In the genomic region with DNA sequence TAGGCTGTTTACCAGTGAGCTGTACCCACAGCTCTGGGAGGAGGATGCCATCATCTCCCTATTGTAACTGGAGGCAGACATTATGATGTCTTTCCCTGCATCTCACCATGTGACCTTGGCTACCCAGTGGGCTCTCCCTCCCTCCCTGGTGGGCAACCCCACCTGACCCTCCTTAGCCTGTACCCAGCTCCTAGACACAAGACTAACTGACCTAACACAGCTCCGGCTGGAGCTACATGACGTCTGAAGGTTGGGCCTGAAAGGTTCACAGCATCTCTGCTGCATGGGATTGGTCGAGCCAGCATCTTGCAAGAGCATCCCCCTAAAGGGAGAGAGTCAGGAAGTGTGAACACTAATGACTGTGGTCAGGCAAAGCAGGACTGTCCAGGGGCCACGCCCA, we compare ENCODE assay signal across 15 mouse cellular contexts. TPM values are rescaled to one million over a fixed set of nuclear protein-coding genes. Genes with fewer than 3 reads are reported as not detected.
A peak's percentile ranks its signal among the peaks of the same experiment; 100 is the strongest.
DNase-seq lines count a peak whose midpoint lies in the region; ATAC-seq and TF ChIP-seq lines count a peak whose summit lies in the region.
"Had no signal": no experiment of that assay in that cellular context is flagged by ENCODE, and none has a peak within 500 bp of the region (broad histone marks: within the 10 kb centered on the region; RNA-seq: fewer than 3 reads in every experiment).

No protein-coding gene starts in this region.

- H3K4me2 ChIP-seq in forebrain, embryonic 13.5 days = 0 out of 2 replicates have a peak overlapping the region, but pooled peaks have one; percentile 1
- H3K4me2 ChIP-seq in hindbrain, embryonic 15.5 days = no peak overlapping the region
- H3K4me2 ChIP-seq in midbrain, postnatal 0 days (ENCODE audit: low read depth, low read length, poor library complexity, severe bottlenecking) = no peak overlapping the region
- H3K4me2 ChIP-seq: embryonic facial prominence, embryonic 13.5 days; limb, embryonic 15.5 days had no signal

- H3K9ac ChIP-seq in forebrain, embryonic 13.5 days = no peak overlapping the region
- H3K9ac ChIP-seq in hindbrain, embryonic 15.5 days = no peak overlapping the region
- no peak overlapping the region for H3K9ac ChIP-seq in midbrain, postnatal 0 days (replicated peaks; ENCODE audit: low read length, poor library complexity, severe bottlenecking)
- H3K9ac ChIP-seq: embryonic facial prominence, embryonic 13.5 days; limb, embryonic 15.5 days had no signal

- no peaks in the 10 kb centered on the region for H3K36me3 ChIP-seq in forebrain, embryonic 13.5 days (ENCODE audit: poor library complexity, severe bottlenecking)
- H3K36me3 ChIP-seq in hindbrain, embryonic 15.5 days = no peaks in the 10 kb centered on the region
- H3K36me3 ChIP-seq in midbrain, postnatal 0 days (ENCODE audit: insufficient read depth, low read length) = no peaks in the 10 kb centered on the region
- H3K36me3 ChIP-seq: embryonic facial prominence, embryonic 13.5 days; limb, embryonic 15.5 days had no signal

- H3K4me1 ChIP-seq in cortical plate, adult 2 months (ENCODE audit: control insufficient read depth, insufficient read depth, low read length) = 0 out of 2 replicates have a peak, but pooled peaks cover 2% of the 10 kb centered on the region
- peaks cover 26% of the 10 kb centered on the region for H3K4me1 ChIP-seq in forebrain, embryonic 13.5 days
- peaks cover 26% of the 10 kb centered on the region for H3K4me1 ChIP-seq in hindbrain, embryonic 15.5 days (replicated peaks)
- H3K4me1 ChIP-seq in midbrain, postnatal 0 days (ENCODE audit: insufficient read depth, low read length) = 0 out of 2 replicates have a peak, but pooled peaks cover 2% of the 10 kb centered on the region

- no peaks in the 10 kb centered on the region for H3K27me3 ChIP-seq in forebrain, embryonic 13.5 days
- no peaks in the 10 kb centered on the region for H3K27me3 ChIP-seq in hindbrain, embryonic 15.5 days
- no peaks in the 10 kb centered on the region for H3K27me3 ChIP-seq in midbrain, postnatal 0 days (ENCODE audit: insufficient read depth, low read length)
- H3K27me3 ChIP-seq: embryonic facial prominence, embryonic 13.5 days; limb, embryonic 15.5 days had no signal

- H3K27ac ChIP-seq in cortical plate, adult 2 months (ENCODE audit: insufficient read depth, low read length) = peak overlapping the region; percentile 17; the same call in 1 of the 2 replicates
- peak overlapping the region; percentile 83 for H3K27ac ChIP-seq in forebrain, embryonic 13.5 days
- H3K27ac ChIP-seq in hindbrain, embryonic 15.5 days (replicated peaks) = peak overlapping the region; percentile 89
- peak overlapping the region; percentile 85 for H3K27ac ChIP-seq in midbrain, postnatal 0 days (ENCODE audit: low read depth, low read length)
- H3K27ac ChIP-seq: embryonic facial prominence, embryonic 13.5 days; limb, embryonic 15.5 days; macrophage had no signal

- no peak for TF ChIP-seq POLR2A in cortical plate, adult 2 months (IDR thresholded peaks at IDR 0.05; ENCODE audit: extremely low read depth, insufficient read depth, low read length)

- H3K4me3 ChIP-seq in cortical plate, adult 2 months (ENCODE audit: insufficient read depth, low read length) = no peak overlapping the region
- no peak overlapping the region for H3K4me3 ChIP-seq in forebrain, embryonic 13.5 days
- no peak overlapping the region for H3K4me3 ChIP-seq in hindbrain, embryonic 15.5 days
- H3K4me3 ChIP-seq in midbrain, postnatal 0 days (ENCODE audit: low read depth, low read length) = no peak overlapping the region
- H3K4me3 ChIP-seq: embryonic facial prominence, embryonic 13.5 days; limb, embryonic 15.5 days had no signal

- no peaks in the 10 kb centered on the region for H3K9me3 ChIP-seq in forebrain, embryonic 13.5 days (replicated peaks)
- no peaks in the 10 kb centered on the region for H3K9me3 ChIP-seq in hindbrain, embryonic 15.5 days
- H3K9me3 ChIP-seq in midbrain, postnatal 0 days (ENCODE audit: low read length) = no peaks in the 10 kb centered on the region
- H3K9me3 ChIP-seq: embryonic facial prominence, embryonic 13.5 days; limb, embryonic 15.5 days had no signal

- no peak for DNase-seq in midbrain, postnatal 0 days (ENCODE audit: low spot score)
- no peak for DNase-seq in right cerebral cortex, postnatal 14 days
- no peak for DNase-seq in layer of hippocampus, adult 8-10 months (ENCODE audit: low spot score in 2 of 2)
- DNase-seq: cerebellum, postnatal 25 days; heart, adult 11 months; kidney, postnatal 25 days; lung, adult 2 months had no signal

- no peak for TF ChIP-seq CTCF in cortical plate, adult 2 months (IDR thresholded peaks at IDR 0.05; ENCODE audit: extremely low read depth, insufficient read depth, low read length)
- TF ChIP-seq CTCF in midbrain, postnatal 0 days (IDR thresholded peaks at IDR 0.05) = no peak

- ATAC-seq in forebrain, embryonic 13.5 days = peak; percentile 24; the same call in 1 of the 2 replicates
- ATAC-seq in hindbrain, embryonic 15.5 days (ENCODE audit: low FRiP score, low read depth) = peak; percentile 39; the same call in 1 of the 2 replicates
- peak; percentile 62 for ATAC-seq in midbrain, postnatal 0 days (ENCODE audit: low FRiP score)
- no peak for ATAC-seq in granulocyte monocyte progenitor cell, adult 5-6 weeks (replicated peaks; ENCODE audit: poor library complexity, severe bottlenecking)
- ATAC-seq: intestine, embryonic 16.5 days had no signal

- 81% methylated on average over 4 of the region's 4 CpGs for WGBS in forebrain, embryonic 13.5 days
- 69% methylated on average over 4 of the region's 4 CpGs for WGBS in hindbrain, embryonic 15.5 days
- WGBS in midbrain, postnatal 0 days = 75% methylated on average over 4 of the region's 4 CpGs

RNA-seq across cellular contexts. Expression of a gene that starts 35.0 kb away (rescaled TPM):
- 5.3 and 6.4 TPM in 2 replicates for polyA plus RNA-seq in cortical plate, adult 2 months (2012; rRNA removed)
- polyA plus RNA-seq in forebrain, embryonic 13.5 days (2015; fragmentation: Nextera tagmentation; extraction: Ambion mirVana) = 0.49 and 1.1 TPM in 2 replicates
- 0.51 and 0.94 TPM in 2 replicates for polyA plus RNA-seq in hindbrain, embryonic 15.5 days (2015; fragmentation: Nextera tagmentation; extraction: Ambion mirVana)
- total RNA-seq in midbrain, postnatal 0 days (2014; rRNA removed) = 0.55 and 2.2 TPM in 2 replicates
- polyA plus RNA-seq in midbrain, postnatal 0 days (2015; fragmentation: Nextera tagmentation; extraction: Ambion mirVana) = 0.64 and 0.70 TPM in 2 replicates
- not detected in 2 replicates for total RNA-seq in granulocyte monocyte progenitor cell, adult 5-6 weeks (2014; fragmentation: Nextera tagmentation)
- not detected in 2 replicates for total RNA-seq in granulocyte monocyte progenitor cell, adult 5-6 weeks (2017)
- 10 to 100 TPM in 1 of 4 experiments, 1 to 10 TPM in 3; 3.4 to 11.0 (median 7.0) TPM for total RNA-seq in layer of hippocampus, adult 8-10 months (2022)

Comparison
In these comparisons a context has a peak if more than half of its experiments do, and no peak if none do; other contexts are left out.
1. H3K27ac ChIP-seq: peak in every context shown above with its lines; median percentile 89 in hindbrain, embryonic 15.5 days; 85 in midbrain, postnatal 0 days; 83 in forebrain, embryonic 13.5 days; 17 in cortical plate, adult 2 months.